Mouse (Mus musculus): Measurements from ENCODE around the gene Rap1gap. TPM values are rescaled to one million over a fixed set of nuclear protein-coding genes. Genes with fewer than 3 reads are reported as not detected.

The Rap1gap gene
- polyA plus RNA-seq, 1 experiment from 2014 or later = 9.1 TPM

GRCm38 (mm10) chr4:137703077-137703476 is 38.6 kb downstream of the Rap1gap start:
- 92% methylated on average over 5 of the region's 5 CpGs for WGBS
- Histone ChIP-seq H3K27me3 (ENCODE audit: control insufficient read depth, insufficient read depth, low read length) (no peaks in the 10 kb centered on the region; the same call in none of the 2 replicates), H3K9me3 (ENCODE audit: control insufficient read depth, low read length) (no peaks in the 10 kb centered on the region), H3K4me3 (ENCODE audit: low read depth, low read length) (no peak overlapping the region), H3K36me3 (ENCODE audit: control insufficient read depth, insufficient read depth, low read length) (no peaks in the 10 kb centered on the region), H3K4me2 (replicated peaks; ENCODE audit: low read depth, low read length) (no peak overlapping the region), H3K9ac (ENCODE audit: low read depth, low read length) (no peak overlapping the region), H3K27ac (ENCODE audit: low read depth, low read length) (no peak overlapping the region), H3K4me1 (replicated peaks; ENCODE audit: control insufficient read depth, insufficient read depth, low read length) (peaks cover 8% of the 10 kb centered on the region)
- ATAC-seq (ENCODE audit: low FRiP score) (no peak), DNase-seq (ENCODE audit: low spot score) (no peak)

GRCm38 (mm10) chr4:137704561-137704960 is 40.0 kb downstream of the Rap1gap start:
- Histone ChIP-seq H3K4me3 (ENCODE audit: low read depth, low read length) (no peak overlapping the region), H3K4me2 (replicated peaks; ENCODE audit: low read depth, low read length) (no peak overlapping the region), H3K27me3 (ENCODE audit: control insufficient read depth, insufficient read depth, low read length) (no peaks in the 10 kb centered on the region; the same call in none of the 2 replicates), H3K36me3 (ENCODE audit: control insufficient read depth, insufficient read depth, low read length) (no peaks in the 10 kb centered on the region), H3K27ac (ENCODE audit: low read depth, low read length) (no peak overlapping the region), H3K9ac (ENCODE audit: low read depth, low read length) (no peak overlapping the region), H3K9me3 (ENCODE audit: control insufficient read depth, low read length) (no peaks in the 10 kb centered on the region), H3K4me1 (replicated peaks; ENCODE audit: control insufficient read depth, insufficient read depth, low read length) (peaks cover 8% of the 10 kb centered on the region)
- DNase-seq (ENCODE audit: low spot score) = no peak
- ATAC-seq (ENCODE audit: low FRiP score) = 0 out of 2 replicates have a peak, but pooled peaks have one; percentile 7
- WGBS = 44% methylated on average over 2 of the region's 2 CpGs

GRCm38 (mm10) chr4:137705379-137705778 is 40.9 kb downstream of the Rap1gap start:
- Histone ChIP-seq H3K4me3 (ENCODE audit: low read depth, low read length) (no peak overlapping the region), H3K4me1 (replicated peaks; ENCODE audit: control insufficient read depth, insufficient read depth, low read length) (peaks cover 8% of the 10 kb centered on the region), H3K9ac (ENCODE audit: low read depth, low read length) (no peak overlapping the region), H3K36me3 (ENCODE audit: control insufficient read depth, insufficient read depth, low read length) (no peaks in the 10 kb centered on the region), H3K4me2 (replicated peaks; ENCODE audit: low read depth, low read length) (no peak overlapping the region), H3K27me3 (ENCODE audit: control insufficient read depth, insufficient read depth, low read length) (no peaks in the 10 kb centered on the region; the same call in none of the 2 replicates), H3K27ac (ENCODE audit: low read depth, low read length) (no peak overlapping the region), H3K9me3 (ENCODE audit: control insufficient read depth, low read length) (no peaks in the 10 kb centered on the region)
- DNase-seq (ENCODE audit: low spot score) (no peak), ATAC-seq (ENCODE audit: low FRiP score) (no peak)
- WGBS = 86% methylated on average over 5 of the region's 5 CpGs

GRCm38 (mm10) chr4:137706510-137706909 is 42.0 kb downstream of the Rap1gap start:
- Histone ChIP-seq H3K4me1 (replicated peaks; ENCODE audit: control insufficient read depth, insufficient read depth, low read length) (peaks cover 8% of the 10 kb centered on the region), H3K4me3 (ENCODE audit: low read depth, low read length) (no peak overlapping the region), H3K9ac (ENCODE audit: low read depth, low read length) (no peak overlapping the region), H3K9me3 (ENCODE audit: control insufficient read depth, low read length) (no peaks in the 10 kb centered on the region), H3K36me3 (ENCODE audit: control insufficient read depth, insufficient read depth, low read length) (no peaks in the 10 kb centered on the region), H3K27ac (ENCODE audit: low read depth, low read length) (peak overlapping the region; percentile 60), H3K4me2 (replicated peaks; ENCODE audit: low read depth, low read length) (no peak overlapping the region), H3K27me3 (ENCODE audit: control insufficient read depth, insufficient read depth, low read length) (no peaks in the 10 kb centered on the region; the same call in none of the 2 replicates)
- ATAC-seq (ENCODE audit: low FRiP score) (no peak), DNase-seq (ENCODE audit: low spot score) (no peak)
- 77% methylated on average over 7 of the region's 7 CpGs for WGBS

- Histone ChIP-seq H3K36me3 (ENCODE audit: control insufficient read depth, insufficient read depth, low read length) (no peaks in the 10 kb centered on the region), H3K4me1 (replicated peaks; ENCODE audit: control insufficient read depth, insufficient read depth, low read length) (peaks cover 8% of the 10 kb centered on the region), H3K9ac (ENCODE audit: low read depth, low read length) (peak overlapping the region; percentile 77), H3K27me3 (ENCODE audit: control insufficient read depth, insufficient read depth, low read length) (no peaks in the 10 kb centered on the region; the same call in none of the 2 replicates), H3K4me2 (replicated peaks; ENCODE audit: low read depth, low read length) (peak overlapping the region; percentile 94), H3K27ac (ENCODE audit: low read depth, low read length) (peak overlapping the region; percentile 60; the same call in 1 of the 2 replicates), H3K9me3 (ENCODE audit: control insufficient read depth, low read length) (no peaks in the 10 kb centered on the region), H3K4me3 (ENCODE audit: low read depth, low read length) (peak overlapping the region; percentile 51)
- ATAC-seq (ENCODE audit: low FRiP score) (peak; percentile 87), DNase-seq (ENCODE audit: low spot score) (peak; percentile 98)
- WGBS = 7% methylated on average over 34 of the region's 52 CpGs
These were observed 42.9 kb downstream of the Rap1gap start for GRCm38 (mm10) chr4:137707216-137707990.

- no peak overlapping the region for H3K4me3 ChIP-seq (ENCODE audit: low read depth, low read length)
- no peak overlapping the region for H3K27ac ChIP-seq (ENCODE audit: low read depth, low read length)
- ATAC-seq (ENCODE audit: low FRiP score) (no peak), DNase-seq (ENCODE audit: low spot score) (no peak)
- peaks cover 2% of the 10 kb centered on the region; the same call in 1 of the 2 replicates for H3K27me3 ChIP-seq (ENCODE audit: control insufficient read depth, insufficient read depth, low read length)
- no peak overlapping the region for H3K4me2 ChIP-seq (replicated peaks; ENCODE audit: low read depth, low read length)
- H3K9ac ChIP-seq (ENCODE audit: low read depth, low read length) = no peak overlapping the region
- H3K9me3 ChIP-seq (ENCODE audit: control insufficient read depth, low read length) = no peaks in the 10 kb centered on the region
- H3K4me1 ChIP-seq (replicated peaks; ENCODE audit: control insufficient read depth, insufficient read depth, low read length) = no peaks in the 10 kb centered on the region
- H3K36me3 ChIP-seq (ENCODE audit: control insufficient read depth, insufficient read depth, low read length) = no peaks in the 10 kb centered on the region
- WGBS = 92% methylated on average over 13 of the region's 13 CpGs
These were observed 48.4 kb downstream of the Rap1gap start for GRCm38 (mm10) chr4:137712963-137713362.

GRCm38 (mm10) chr4:137714020-137714624 is 49.6 kb downstream of the Rap1gap start:
- 47% methylated on average over 8 of the region's 8 CpGs for WGBS
- Histone ChIP-seq H3K9ac (ENCODE audit: low read depth, low read length) (no peak overlapping the region), H3K4me2 (replicated peaks; ENCODE audit: low read depth, low read length) (no peak overlapping the region), H3K9me3 (ENCODE audit: control insufficient read depth, low read length) (no peaks in the 10 kb centered on the region), H3K4me1 (replicated peaks; ENCODE audit: control insufficient read depth, insufficient read depth, low read length) (peaks cover 4% of the 10 kb centered on the region), H3K27ac (ENCODE audit: low read depth, low read length) (no peak overlapping the region), H3K27me3 (ENCODE audit: control insufficient read depth, insufficient read depth, low read length) (peaks cover 2% of the 10 kb centered on the region; the same call in 1 of the 2 replicates), H3K4me3 (ENCODE audit: low read depth, low read length) (no peak overlapping the region), H3K36me3 (ENCODE audit: control insufficient read depth, insufficient read depth, low read length) (no peaks in the 10 kb centered on the region)
- DNase-seq (ENCODE audit: low spot score) (no peak), ATAC-seq (ENCODE audit: low FRiP score) (no peak)

- DNase-seq (ENCODE audit: low spot score) (no peak), ATAC-seq (ENCODE audit: low FRiP score) (no peak)
- H3K9me3 ChIP-seq (ENCODE audit: control insufficient read depth, low read length) = no peaks in the 10 kb centered on the region
- H3K4me1 ChIP-seq (replicated peaks; ENCODE audit: control insufficient read depth, insufficient read depth, low read length) = peaks cover 10% of the 10 kb centered on the region
- H3K4me3 ChIP-seq (ENCODE audit: low read depth, low read length) = no peak overlapping the region
- H3K36me3 ChIP-seq (ENCODE audit: control insufficient read depth, insufficient read depth, low read length) = no peaks in the 10 kb centered on the region
- H3K27ac ChIP-seq (ENCODE audit: low read depth, low read length) = no peak overlapping the region
- no peak overlapping the region for H3K4me2 ChIP-seq (replicated peaks; ENCODE audit: low read depth, low read length)
- peaks cover 2% of the 10 kb centered on the region; the same call in 1 of the 2 replicates for H3K27me3 ChIP-seq (ENCODE audit: control insufficient read depth, insufficient read depth, low read length)
- 53% methylated on average over 7 of the region's 7 CpGs for WGBS
- H3K9ac ChIP-seq (ENCODE audit: low read depth, low read length) = 0 out of 2 replicates have a peak overlapping the region, but pooled peaks have one; percentile 15
These were observed 52.5 kb downstream of the Rap1gap start for GRCm38 (mm10) chr4:137717005-137717404.
